Mouse (Mus musculus) CD4-positive, CD25-positive, alpha-beta regulatory T cell, adult 2 months (primary cell): ENCODE data around the gene Tssk4.

ENCODE experiments used
- DNase-seq: peaks from one replicate; pipeline ENCODE4 v3.0.0-alpha.2; 2012; ENCODE audit warnings: low read depth, low spot score

Gene Tssk4

DNA sequence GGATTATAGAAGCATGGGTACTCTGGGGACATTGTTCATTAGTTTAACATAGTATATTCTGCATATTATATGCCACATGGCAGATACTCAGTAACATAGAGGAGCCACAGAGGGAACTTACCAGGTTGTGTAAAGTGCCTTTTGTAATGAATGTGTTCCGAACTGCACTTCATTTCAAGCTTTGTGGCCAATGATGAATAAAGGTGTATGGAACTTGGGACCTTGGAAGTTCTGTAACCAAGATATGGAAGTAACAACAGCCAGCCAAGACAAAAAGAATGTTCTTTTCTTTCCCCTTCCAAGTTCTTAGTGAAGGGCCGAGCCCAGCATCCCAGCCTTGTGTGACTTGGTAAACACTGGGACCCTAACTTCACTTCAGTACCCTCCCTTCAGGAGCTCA, at the start of gene Tssk4:
Tssk4 (plus strand) TSS at position 301 of the 400 bp plus-strand sequence.
- no peak for DNase-seq

DNA sequence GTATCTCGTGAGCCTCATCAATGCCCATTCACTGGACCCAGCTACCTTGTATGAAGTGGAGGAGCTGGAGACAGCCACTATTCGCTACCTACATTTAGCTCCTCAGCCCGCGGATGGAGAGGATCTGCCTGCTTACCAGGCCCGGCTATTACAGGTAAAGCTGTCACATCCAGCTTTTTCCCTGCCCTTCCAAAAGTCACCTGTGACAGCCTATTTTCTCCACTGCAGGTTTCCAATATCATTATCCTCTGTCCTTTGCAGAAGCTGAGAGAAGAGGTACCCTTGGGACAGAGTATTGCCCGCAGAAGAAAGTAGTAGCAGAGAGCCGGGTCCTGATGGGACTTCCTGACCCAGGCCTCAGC, 46.7 kb upstream of the Tssk4 start, which contains the start of gene Irf9:
Irf9 (plus strand) TSS at position 301 of the 362 bp plus-strand sequence.
- DNase-seq: peak; percentile 28

DNA sequence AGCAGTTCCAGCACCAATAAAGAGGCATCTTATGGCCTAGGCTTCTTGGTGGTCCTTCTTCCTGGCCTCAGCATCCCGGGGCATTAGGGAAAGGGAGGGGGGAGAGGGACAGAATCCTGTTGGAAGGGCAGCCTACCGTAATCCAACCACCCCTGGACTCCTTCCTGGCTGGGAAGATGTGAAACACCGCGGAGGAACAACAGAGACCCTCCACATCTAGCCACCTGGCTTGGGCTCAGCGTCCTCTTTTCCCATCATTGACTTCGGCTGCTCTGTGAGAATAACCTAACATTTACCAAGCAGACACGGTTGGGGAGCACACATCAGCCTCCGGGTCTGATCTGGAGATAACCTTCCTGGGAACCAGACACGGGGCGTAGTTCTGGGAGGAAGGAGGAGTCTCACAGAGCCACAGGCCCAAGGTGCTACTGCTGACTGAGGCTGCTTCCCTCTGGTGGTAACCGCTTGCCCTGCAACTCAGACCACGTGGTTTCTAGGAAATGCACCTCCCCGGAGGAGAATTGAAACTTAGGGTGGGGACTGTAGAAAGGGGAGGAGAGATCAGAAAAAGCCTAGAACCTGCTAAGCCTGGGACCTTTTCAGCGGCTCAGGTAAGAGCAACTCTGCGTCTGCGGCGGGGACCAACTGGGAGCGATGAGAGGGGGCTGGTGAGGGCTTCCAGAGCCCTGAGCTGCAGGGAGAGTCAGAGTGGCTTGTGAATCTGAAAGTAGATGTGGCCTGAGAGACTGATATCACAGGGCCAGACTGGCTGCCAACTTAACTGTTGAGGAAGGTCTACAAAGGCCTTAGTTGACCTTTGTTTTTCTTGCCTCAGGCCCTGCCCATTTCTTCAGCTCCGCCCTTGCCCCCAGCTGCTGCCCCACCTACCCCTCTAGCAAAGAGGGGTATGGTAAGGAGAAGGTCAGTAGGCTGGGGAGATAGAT, 46.1 kb upstream of the Tssk4 start:
- peak; percentile 98 for DNase-seq

DNA sequence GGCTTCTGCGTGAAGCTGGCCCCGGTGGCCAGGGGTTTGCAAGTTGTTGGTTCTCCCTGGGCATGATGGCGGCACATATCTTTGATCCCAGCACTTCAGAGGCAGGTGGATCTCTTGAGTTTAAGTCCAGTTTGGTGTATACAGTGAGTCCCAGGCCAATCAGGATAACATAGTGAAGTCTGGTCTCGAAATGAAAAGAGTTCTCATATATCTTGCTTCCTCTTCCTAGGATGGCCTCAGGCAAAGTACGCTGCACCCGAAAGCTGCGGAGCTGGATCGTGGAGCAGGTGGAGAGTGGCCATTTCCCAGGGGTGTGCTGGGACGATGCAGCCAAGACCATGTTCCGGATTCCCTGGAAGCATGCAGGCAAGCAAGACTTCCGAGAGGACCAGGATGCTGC, 45.2 kb upstream of the Tssk4 start:
- DNase-seq: peak; percentile 23

DNA sequence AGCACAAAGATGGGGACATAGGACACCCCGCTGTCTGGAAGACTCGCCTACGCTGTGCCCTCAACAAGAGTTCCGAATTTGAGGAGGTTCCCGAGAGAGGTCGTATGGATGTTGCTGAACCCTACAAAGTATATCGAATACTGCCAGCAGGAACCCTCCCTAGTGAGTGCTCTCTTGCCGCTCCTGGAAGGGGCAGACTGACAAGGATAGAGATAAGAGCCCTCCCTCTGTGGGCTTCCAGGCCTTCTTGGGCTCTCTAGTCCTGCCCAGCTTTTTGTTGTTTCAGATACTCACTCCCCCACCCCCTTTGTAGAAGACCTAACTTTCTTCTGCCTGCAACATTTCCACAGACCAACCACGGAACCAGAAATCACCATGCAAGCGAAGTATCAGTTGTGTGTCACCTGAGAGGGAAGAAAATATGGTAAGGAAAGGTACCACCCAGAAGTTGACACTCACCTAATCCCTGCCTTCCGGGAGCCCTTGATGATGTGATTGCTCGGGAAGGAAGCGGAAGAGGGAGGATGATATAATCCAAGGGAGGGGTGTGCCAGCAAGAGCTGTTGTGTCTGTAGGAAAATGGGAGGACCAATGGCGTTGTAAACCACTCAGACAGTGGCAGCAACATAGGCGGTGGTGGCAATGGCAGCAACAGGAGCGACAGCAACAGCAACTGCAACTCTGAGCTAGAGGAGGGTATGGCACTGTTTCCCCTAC, 44.1 kb upstream of the Tssk4 start:
- no peak for DNase-seq

DNA sequence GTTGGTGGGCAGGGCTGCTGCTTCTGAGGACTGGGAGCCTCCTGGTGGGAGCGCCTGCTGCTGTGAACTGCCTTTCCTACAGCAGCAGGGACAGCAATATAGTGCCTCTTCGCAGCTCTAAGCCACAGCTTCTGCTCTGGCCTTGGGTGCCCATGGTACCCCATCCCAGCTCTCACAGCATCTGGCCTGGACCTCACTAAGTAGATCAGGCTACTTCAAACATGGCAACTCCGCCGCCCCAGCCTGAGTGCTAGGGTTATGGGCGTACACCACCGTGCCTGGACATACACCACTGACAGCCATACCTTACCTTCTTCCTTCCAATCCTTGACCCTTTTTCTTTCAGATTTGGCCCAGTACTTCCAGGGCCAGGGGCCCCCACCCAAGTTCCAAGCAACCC, 41.6 kb upstream of the Tssk4 start:
- DNase-seq: no peak

DNA sequence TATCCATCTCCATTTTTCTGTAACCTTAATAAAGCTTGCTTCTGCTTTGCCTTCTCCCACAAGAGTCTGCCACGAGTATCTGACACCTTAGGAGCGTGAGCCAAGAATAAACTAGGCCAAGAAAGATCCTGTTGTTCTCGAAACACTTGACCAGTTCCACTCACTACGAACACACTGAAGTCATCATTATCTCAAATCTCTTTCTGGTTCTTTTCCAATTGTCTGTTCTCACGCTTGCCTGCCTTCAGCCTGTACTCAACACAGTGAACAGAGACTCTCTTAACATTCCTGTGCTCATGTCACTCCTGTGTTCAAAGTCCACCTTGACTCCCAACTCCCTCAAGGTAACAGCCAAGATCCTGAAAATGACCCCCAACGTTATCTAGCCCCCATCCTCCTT, 36.6 kb upstream of the Tssk4 start:
- no peak for DNase-seq

DNA sequence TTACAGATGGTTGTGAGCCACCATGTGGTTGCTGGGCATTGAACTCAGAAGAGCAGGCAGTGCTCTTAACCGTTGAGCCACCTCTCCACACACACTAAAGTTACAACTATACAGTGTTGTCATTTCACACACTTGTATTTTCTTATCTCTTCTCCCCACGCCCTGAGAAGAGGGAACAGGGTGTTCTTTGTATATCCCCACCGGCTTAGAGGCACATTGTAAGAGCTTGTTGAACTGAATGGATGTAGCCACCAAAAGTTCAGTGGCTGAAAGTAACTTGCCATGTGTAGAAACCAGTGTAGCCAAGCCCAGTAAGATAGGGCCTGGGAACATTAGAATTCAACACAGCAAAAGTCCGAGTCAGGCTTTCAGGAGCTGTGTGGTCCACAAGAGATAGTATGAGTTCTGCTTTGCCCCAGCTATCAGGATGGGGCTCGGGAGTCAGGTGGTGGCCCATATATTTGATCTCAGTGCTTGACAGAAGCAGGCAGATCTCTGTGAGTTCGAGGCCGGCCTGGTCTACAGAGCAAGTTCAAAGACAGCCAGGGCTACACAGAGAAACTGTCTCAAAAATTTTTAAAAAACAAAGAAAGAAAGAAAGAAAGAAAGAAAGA, 35.3 kb upstream of the Tssk4 start:
- no peak for DNase-seq

DNA sequence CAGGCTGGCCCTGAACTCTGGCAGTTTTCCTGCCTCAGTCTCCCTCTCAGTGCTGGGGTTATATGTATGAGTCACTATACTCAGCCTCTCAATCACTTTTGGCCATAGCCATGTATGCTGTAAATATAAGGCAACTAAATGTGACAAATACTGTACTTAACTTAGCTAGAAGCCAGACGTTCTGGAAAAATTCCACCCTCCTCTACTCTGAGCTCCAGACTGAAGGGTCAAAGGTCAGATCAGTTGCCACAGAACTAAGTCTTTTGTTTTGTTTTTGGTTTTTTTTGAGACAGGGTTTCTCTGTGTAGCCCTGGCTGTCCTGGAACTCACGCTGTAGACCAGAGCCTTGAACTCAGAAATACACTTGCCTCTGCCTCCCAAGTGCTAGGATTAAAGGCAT, 34.1 kb upstream of the Tssk4 start:
- DNase-seq: no peak

DNA sequence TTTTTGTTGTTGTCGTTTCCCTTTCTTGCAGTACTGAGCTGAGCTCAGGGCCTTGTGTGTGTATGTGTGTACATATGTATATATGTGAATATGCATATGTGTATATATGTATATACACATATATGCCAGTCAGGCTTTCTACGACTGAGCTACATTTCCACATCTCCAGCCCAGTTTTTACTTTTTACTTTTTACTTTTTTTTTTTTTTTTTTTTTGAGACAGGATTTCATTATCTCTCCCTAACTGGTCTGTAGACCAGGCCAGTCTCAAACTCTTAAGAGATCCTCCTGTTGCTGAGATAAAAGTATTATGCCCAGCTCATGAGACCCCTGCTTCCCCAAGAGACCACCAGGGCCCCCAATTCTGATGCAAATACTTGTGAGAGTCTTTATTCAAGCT, 33.1 kb upstream of the Tssk4 start:
- DNase-seq: no peak

DNA sequence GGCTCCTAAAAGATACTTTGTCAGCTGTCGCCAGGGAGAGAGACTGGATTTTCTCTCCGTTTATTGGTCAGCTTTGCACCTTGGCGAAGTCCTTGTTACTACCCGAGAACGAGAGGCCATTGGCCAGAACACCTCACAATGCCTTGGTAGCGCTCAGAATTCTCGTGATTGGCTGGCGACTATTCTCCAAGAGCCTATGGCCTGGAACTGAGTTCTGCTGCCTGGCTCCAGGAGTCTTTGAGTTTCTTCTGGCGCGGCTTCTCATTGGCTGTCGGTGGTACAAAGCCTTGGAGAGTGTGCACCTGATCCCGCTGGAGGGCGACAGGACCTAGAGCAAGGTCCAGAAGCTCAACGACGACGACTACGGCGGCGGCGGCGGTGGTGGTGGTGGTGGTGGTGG, 32.2 kb upstream of the Tssk4 start, which contains the start of gene Rec8:
Rec8 (plus strand) TSS at position 216 of the 400 bp plus-strand sequence.
- DNase-seq: peak; percentile 72

DNA sequence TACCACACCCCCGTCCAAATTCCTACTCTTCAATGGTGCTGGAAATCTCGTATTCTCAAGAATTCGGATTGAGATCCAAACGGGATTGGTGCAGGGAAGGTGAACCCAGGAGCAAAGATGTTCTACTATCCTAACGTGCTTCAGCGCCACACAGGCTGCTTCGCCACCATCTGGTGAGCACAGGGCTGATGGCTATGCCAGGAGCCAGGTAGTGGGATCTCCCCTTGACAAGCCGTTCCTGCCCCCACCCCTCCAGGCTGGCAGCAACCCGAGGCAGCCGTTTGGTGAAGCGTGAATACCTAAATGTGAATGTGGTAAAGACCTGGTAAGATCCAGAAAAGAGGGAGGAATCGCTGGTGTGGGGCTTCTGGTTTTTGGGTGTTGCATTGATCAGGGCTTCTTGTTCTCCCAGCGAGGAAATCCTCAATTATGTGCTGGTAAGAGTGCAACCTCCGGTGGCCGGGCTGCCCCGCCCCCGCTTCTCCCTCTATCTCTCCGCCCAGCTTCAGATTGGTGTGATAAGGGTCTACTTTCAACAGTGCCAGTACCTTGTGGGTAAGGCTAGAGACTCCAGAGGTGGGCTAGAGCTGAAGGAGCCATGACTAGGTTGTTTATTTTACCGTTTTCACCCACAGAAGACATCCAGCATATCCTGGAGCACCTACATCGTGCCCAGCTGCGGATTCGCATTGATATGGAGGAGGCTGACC, 31.3 kb upstream of the Tssk4 start:
- DNase-seq: peak; percentile 33

DNA sequence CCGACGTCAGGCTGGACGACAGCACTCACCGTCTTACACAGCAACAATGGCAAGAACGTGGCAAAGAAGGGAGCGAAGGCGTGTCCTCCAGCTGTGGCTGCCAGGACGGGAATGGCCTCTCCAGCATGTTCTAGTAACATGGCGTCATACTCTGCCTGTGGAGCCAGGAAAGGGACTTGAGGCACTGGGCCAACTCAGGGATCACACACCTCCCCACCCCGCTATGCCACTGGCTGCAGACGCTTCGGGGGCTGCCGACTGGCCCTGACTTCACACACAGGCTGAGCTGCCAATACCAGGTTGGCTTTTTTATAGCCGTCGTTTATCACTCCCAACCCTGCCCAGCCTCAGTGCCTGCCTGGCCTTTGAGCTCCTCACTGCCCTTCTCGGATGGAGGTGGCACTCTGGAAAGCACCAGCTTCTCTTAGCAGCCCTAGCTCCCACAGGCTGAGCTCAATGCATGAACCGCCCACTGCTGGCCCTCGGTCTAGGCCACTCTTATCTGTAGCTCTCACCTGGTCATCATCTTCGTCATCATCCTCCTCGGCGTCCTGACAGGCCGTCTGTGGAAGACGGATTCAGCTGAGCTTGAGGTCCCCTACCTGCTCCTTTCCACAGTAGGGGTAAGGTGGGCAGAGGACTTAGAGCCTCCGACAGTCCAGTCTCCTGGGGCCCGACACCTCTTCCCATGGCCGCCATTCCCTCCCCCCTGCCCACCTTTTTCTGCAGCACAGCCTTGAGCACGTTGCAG, 21.7 kb upstream of the Tssk4 start:
- no peak for DNase-seq

DNA sequence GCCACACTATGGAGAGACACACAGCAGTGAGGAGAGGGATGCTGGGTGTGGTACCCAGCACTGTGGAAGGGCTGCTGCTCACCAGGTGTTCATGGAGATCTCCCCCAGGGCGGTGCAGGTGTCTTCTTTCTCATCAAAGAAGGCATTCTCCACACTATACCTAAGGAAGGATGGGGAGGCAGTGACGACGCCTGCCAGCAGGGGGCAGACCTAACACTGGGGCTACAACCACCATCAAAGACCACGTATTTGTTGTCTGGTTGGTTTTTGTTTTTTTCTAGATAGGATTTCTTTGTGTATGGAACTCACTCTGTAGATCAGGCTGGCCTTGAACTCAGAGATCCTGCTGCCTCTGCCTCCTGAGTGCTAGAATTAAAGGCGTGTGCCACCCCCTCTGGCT, 20.7 kb upstream of the Tssk4 start:
- peak; percentile 88 for DNase-seq

DNA sequence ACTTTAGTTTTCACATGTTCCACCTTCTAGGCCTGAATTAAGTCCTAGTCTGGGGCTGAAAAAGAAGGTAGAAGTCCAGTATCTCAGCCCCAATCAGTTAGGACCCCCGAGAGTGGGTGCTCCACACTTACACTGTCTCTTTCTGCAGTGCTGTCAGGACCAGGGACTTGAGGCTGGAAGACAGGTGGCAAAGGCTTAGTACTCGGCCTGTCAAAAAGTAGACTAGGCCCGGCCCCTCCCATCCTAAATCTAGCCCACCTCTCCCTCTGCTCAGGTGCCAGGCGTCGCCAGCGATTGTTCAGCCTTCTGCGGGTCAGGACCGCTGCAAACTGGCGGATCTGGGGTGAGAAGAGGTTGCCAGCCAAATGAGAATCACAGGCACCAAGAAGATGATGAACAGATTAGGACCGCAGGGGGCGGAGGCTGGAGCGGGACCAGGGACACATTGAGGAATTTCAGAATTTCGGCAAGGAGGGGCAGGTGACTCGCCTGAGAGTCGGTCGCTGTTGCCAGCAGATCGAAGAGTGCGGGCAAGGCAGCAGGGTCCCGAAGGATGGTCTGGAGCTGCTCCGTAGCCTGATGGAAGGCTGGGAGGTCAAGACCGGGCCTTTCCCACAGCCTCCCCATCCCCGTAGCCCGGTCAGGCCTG, 15.0 kb upstream of the Tssk4 start:
- DNase-seq: no peak

DNA sequence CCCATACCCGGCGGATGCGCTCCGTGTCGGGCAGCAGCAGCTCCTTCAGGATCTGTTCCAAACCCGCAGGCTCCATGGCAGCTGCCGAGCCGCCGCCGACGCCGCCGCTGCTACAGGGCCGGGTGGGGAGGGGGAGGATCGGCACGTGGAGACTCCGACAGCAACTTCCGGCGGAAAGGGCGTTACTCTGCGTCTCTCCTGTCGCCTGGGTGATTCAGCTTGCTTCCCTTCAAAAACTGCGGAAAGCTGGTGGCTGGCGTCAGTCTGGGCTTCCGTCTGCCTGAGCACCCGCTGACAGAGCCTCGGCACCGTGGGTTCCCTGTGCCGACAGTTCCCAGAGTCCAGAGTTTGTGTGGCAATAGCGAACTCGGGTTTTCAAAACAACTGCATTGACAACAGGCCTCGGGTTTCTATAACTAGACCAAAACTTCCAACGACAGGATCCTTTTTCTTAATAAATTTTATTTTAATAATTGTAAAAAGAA, 14.4 kb upstream of the Tssk4 start, which contains the start of gene Ipo4:
Ipo4 (minus strand) TSS at position 435 of the 485 bp plus-strand sequence.
- DNase-seq: peak; percentile 94

DNA sequence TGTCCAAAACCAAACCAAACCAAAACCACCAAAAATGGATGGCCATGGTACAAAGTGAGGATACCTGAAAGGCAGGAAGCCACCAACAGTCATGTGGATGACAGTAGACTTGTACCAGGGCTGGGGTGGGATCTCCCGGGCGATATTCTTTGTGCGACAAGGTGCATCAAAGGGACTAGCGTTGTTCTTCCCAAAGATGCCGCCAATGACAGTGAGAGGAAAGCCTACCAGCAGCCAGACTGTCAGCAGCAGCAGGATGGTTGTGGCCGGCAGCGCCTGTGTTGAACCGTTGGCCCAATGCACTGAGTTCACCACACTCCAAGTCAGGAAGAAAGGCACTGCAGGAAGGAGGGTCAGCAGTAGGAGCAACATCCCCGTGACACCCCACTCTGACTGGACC, 12.2 kb upstream of the Tssk4 start, which contains the start of gene Gm49378:
Gm49378 (minus strand) TSS at position 101 of the 400 bp plus-strand sequence.
- DNase-seq: no peak

DNA sequence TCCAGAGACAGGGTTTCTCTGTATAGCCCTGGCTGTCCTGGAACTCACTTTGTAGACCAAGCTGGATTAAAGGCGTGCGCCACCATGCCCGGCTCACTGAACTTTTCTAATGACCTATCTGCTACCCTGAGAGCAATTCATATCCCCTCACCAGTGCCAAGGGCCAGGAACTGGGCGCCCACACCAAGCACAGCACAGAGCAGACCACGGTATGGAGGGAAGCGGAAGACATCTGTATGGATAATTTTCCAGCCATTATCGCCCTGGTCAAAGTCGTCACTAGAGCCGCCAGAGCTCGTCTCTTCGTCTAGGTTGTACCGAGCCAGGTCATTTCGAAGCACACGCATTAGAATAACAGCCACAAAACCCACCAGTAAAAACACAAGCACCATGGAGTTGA, 9.2 kb upstream of the Tssk4 start:
- DNase-seq: no peak

DNA sequence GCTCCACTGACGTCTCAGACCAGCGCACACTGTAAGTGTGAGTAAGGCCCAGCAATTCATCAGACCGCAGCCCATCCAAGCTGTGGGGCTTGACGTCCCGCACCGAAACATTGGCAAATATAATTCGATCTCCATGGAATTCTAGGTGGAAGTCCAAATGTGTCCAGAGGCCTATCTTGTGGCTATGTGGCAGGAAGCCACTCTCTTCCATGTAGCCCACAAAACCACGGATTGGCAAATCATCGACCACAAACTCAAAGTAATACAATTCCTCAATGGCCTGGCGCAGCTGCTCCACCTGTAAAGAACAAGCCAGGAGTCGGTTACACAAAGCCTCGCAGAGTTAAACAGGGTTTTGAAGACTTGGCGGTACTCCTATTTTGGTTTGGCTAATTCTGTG, 8.7 kb upstream of the Tssk4 start:
- DNase-seq: no peak

DNA sequence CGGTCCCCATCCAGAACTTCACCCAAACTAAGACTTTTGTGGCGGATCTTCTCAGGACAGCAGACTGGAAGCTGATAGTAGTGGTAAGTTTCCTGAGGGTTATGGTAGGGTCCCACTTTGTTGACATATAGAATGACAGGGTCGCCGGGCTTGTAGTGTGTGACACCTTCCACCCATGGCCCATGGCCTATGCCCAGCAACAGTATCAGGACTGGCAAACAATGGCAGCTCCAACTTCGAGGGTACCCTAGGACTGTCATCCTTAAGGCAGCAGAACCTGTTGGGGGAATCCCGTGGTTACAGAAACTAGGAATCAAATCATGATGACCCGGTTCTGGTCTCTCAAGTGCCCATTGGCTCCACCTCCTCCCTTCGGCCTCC, 7.3 kb upstream of the Tssk4 start:
- no peak for DNase-seq
